Mouse (Mus musculus) CD4-positive, CD25-positive, alpha-beta regulatory T cell (primary cell): Measurements from ENCODE around the gene Zbtb21. TPM values are rescaled to one million over a fixed set of nuclear protein-coding genes. Genes with fewer than 3 reads are reported as not detected.

ENCODE experiments used
- polyA plus RNA-seq: library from polyadenylated mRNA; unstranded; fragments of 100-300 nt; shearing (Covaris generic); gene quantifications from one replicate; pipeline ENCODE4 v1.2.1, GENCODE M21; 2017

Zbtb21 gene
- polyA plus RNA-seq = 16.3 TPM

DNA sequence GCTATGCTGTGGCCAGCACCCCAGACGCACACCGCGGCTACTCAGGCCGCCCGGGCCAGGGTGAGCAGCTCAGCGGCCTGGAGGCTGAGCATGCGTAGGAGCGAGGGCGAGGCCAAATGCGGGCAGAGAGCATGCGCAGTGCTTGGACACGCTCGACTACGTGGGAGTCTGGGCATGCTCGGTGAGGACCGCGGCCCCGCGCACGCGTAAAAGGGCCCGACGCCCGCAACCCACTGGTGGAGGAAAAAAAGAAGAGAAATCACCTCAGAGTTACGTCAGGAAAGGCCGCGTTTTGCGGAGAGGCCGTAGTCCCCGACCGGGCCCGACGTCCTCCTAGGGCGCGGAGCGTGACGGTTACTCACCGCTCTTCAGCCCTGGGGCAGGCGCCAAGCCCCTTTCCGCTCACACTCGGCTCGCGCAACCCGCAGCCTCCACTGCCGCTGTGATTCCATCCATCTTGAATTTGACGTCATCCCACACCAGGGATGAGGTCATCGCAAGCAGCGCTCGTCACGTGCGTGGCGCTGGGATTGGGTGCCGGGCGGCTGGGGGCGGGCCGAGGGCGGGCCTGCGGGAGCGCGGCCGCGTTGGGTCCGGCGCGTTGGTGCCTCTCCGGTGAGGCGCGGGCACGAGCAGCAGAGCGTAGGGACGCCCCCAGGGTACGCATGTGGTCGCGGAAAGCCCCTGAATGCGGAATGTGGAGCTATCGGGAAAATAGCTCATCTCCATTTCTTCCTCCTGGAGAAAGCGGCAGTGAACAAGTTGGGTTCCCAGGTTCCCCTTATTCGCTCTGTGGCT, at the start of gene Zbtb21, which contains the start of gene C2cd2:
TSS of gene Zbtb21 (minus strand) at position 472 of the 798 bp plus-strand sequence.
TSS of gene C2cd2 (minus strand) at position 448 of the 798 bp plus-strand sequence.

DNA sequence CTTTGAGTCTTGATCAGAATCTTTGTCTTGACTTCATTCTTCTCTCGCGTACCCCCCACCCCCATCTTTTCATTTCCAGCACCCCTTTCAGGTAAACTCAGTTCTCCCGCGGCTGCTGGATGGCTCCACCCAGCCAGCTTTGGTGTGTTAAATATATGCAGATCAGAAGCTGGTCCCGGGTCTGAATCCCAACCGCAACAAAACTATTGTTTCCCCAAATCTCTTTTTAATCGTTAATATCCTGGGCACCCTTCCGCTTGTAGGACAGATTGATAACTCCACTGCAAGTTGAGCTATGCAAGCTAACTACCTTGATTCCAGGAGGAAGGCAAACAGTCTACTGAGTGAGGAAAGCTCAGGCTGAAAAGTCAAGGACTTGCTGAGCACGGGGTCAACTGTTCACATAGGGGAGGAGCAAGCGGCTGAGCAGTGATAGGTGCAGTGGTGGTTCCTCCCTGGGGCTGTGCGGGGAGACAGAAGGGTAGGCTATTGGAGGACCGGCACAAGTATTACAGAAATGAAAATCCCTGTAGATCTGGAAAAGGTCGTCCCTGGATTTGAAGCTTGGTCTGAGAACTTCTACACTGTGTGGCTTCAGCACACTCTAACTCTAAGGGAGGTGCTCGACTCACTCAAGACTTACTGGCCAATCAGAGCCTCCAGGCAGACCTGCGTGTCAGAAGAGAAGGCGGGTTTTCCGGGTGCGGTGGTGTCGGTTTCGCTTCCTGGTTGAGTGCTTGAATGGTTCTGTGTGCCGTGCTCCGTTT, 34.4 kb upstream of the Zbtb21 start, which contains the start of gene B230307C23Rik:
TSS of gene B230307C23Rik (plus strand) at position 700 of the 767 bp plus-strand sequence.

Other genes with a start within 250 kb of the Zbtb21 start
- 0.11 TPM for gene Ripk4, start 198.8 kb downstream of the Zbtb21 start, polyA plus RNA-seq
- gene Prdm15, start 110.8 kb downstream of the Zbtb21 start, polyA plus RNA-seq = 17.7 TPM
- gene C2cd2, start within 50 bp of the Zbtb21 start, polyA plus RNA-seq = 15.1 TPM
- gene B230307C23Rik, start 34.7 kb upstream of the Zbtb21 start, polyA plus RNA-seq = 34.8 TPM
- 18.9 TPM for gene A630089N07Rik, start 119.8 kb upstream of the Zbtb21 start, polyA plus RNA-seq